20 mouse cellular contexts compared by ENCODE assay signal in genomic region chr12:53321018-53321417, GRCm38 (mm10).
A peak's percentile ranks its signal among the peaks of the same experiment; 100 is the strongest.
DNase-seq lines count a peak whose midpoint lies in the region; ATAC-seq lines count a peak whose summit lies in the region.
"Had no signal": no experiment of that assay in that cellular context is flagged by ENCODE, and none has a peak within 500 bp of the region (broad histone marks: within the 10 kb centered on the region; RNA-seq: fewer than 3 reads in every experiment).

No protein-coding gene starts in this region.

- 0 out of 2 replicates have a peak, but pooled peaks have one; percentile 34 for ATAC-seq in frontal cortex, adult (ENCODE audit: low TSS enrichment)
- ATAC-seq: activated CD4-positive, CD25-positive, alpha-beta regulatory T cell, adult 4 months; hindbrain, postnatal 0 days; midbrain, embryonic 15.5 days had no signal

- DNase-seq in embryo, embryonic 10.5 days (ENCODE audit: low spot score): peak; percentile 38
- DNase-seq in embryo, embryonic 11 days: no peak
- no peak for DNase-seq in frontal cortex, postnatal 10 days (ENCODE audit: low spot score in 2 of 2)
- peak; percentile 32 to 37 for DNase-seq in adrenal gland, postnatal 36 days
- peak; percentile 33 for DNase-seq in neural tube, embryonic 10.5 days (ENCODE audit: extremely low spot score, low spot score)
- no peak for DNase-seq in cerebellum, postnatal 14 days
- DNase-seq: B cell, adult 2 months; cerebellum, adult 2 months; cerebellum, postnatal 36 days; heart, postnatal 14 days; kidney, adult 2 months; kidney, postnatal 36 days; lung, postnatal 14 days; right cerebral cortex, postnatal 4 days; thymus, adult 2 months; thymus, postnatal 36 days had no signal

Comparison
In these comparisons a context has a peak if more than half of its experiments do, and no peak if none do; other contexts are left out.
1. DNase-seq: peak in embryo, embryonic 10.5 days (single experiment), adrenal gland, postnatal 36 days (2 of 2) and neural tube, embryonic 10.5 days (single experiment); none in embryo, embryonic 11 days (single experiment), frontal cortex, postnatal 10 days (0 of 2) and cerebellum, postnatal 14 days (0 of 2).